Mouse (Mus musculus): Measurements from ENCODE around the gene Krtap10-4. TPM values are rescaled to one million over a fixed set of nuclear protein-coding genes. Genes with fewer than 3 reads are reported as not detected.
"Not testable (repeated sequence)": the region's sequence is repeated elsewhere in the genome, so short reads cannot be mapped to it uniquely, and the experiment has no call there.

Gene Krtap10-4
- total RNA-seq (2014; fragmentation: Nextera tagmentation) (not detected in 2 replicates), total RNA-seq (2017) (not detected in 2 replicates)

DNA sequence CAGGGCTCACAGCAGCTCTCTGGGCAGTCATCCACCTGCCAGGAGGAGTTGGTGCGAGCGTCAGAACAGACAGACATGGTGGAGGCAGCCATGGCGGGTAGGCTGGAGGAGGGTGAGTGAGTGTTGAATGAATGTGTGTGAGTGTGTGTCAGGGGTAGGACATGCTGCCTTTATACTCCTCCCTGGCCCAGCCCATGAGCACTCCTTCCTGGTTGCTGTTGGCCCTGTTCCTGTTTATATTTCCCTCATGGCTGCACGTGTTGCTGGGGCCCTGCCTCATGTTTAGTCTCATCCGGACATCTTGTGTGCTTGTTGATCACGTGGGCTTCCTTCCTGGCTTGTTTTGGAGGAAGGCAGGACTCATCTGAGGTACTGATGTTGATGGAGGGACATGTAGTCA lies at the start of gene Krtap10-4:
TSS of gene Krtap10-4 (minus strand) at position 145 of the 400 bp plus-strand sequence.
- ATAC-seq (replicated peaks; ENCODE audit: poor library complexity, severe bottlenecking), result no peak

DNA sequence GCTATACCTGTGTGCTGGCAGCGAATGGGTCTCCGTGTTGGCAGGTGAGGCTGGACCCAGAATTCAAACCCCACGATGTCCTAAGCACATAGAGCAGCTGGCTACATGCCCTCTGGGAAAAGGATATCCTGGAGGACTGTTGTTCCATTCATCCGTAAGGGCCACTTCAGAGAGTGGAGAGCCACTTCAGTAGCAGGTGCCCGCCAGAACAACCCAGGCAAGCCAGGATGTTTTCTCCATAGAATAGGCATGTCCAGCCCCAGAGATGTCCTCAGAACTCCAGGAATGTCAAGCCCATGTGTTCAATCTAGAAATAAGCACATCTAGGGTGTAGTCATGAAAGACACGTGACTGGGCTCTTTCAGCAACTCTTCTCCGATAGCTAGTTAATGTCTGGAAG lies 42.8 kb upstream of the Krtap10-4 start:
- ATAC-seq (replicated peaks; ENCODE audit: poor library complexity, severe bottlenecking), result no peak

DNA sequence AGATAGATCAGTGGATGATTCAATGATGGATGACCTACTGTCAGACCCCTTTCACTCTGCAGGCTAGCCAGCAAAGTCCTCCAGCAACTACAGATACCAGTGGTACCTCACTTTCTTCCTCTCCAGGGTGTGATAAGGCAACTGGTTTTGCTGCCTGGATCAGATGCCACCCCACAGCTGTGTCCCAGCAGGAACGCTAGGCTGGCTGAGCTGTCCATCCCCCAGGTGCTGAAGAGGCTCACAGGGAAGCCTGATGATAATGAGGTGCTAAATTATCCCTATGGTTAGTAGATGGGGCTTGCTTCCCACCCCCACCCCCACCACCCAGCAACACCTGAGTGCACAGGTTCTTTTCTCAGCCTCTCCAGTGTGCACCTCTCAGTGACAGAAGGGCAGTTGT lies 40.7 kb upstream of the Krtap10-4 start:
- no peak for ATAC-seq (replicated peaks; ENCODE audit: poor library complexity, severe bottlenecking)

DNA sequence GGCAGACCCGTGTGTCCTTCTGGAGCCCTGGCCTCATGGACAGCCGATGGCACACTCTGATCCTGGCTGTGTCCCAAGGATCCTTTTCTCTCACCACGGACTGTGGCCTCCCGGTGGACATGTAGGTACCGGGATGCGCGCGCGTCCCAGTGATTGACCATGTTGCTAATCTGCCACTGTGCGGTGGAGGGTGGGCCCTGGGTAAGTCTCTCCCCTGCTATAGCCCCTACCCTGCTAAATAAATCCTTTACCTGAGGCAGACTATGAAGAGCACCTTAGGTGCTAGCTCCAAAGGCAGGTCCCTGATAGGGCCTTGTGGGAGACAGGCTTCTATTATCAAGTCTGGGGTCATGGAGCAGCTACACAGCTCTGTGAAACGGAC lies 37.9 kb upstream of the Krtap10-4 start:
- no peak for ATAC-seq (replicated peaks; ENCODE audit: poor library complexity, severe bottlenecking)

DNA sequence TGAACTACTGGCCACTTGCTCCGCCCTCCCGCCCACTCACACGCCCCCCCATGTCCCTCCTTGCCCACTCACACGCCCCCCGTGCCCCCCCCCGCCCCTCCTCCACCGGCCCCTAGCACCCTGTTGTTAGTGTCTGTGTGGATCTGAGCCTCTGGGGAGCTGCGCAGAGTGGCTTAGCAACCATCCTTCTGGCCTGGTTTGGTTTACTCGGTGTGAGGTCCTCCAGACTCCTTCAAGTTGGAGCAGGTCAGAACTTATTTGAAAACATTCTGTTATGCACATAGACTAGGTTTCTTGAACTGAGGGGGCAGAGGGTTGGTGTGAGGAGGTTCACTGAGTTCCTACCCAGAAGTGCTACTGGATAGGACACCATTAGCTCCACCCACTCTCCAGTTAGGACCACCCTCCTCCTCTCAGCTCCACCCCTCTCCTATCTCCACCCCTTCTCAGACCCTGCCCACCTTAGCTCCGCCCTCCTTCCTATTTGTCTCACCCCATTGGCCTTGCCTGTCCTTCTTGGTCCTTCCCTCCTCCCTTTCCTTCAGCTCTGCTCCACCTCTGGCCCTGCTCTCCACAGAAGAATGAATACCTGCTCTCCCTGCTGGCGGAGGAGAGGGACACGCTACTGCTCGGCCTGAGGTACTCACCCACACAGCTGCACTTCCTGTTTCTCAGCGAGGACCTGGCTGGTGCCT lies 37.3 kb upstream of the Krtap10-4 start:
- peak; percentile 95 for ATAC-seq (replicated peaks; ENCODE audit: poor library complexity, severe bottlenecking)

DNA sequence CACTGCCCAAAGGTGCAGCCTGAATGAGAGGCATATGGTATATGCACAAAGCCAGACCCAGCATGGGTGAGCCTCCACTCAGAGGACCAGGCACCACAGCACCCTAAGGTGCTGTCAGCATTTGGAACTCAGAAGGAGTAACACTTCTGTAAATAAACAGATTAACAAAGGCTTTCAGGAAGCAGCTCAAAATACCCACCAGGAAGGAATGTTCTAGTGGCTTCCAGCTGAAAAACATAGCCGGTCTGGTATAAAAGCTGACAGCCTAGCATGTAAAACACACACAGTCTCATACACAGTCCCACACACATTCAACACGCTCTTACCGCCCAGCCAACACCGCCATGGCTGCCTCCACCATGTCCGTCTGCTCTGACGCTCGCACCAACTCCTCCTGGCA lies 34.8 kb upstream of the Krtap10-4 start, which contains the start of gene Gm3285:
TSS of gene Gm3285 (plus strand) at position 301 of the 400 bp plus-strand sequence.
- ATAC-seq (replicated peaks; ENCODE audit: poor library complexity, severe bottlenecking), result no peak

DNA sequence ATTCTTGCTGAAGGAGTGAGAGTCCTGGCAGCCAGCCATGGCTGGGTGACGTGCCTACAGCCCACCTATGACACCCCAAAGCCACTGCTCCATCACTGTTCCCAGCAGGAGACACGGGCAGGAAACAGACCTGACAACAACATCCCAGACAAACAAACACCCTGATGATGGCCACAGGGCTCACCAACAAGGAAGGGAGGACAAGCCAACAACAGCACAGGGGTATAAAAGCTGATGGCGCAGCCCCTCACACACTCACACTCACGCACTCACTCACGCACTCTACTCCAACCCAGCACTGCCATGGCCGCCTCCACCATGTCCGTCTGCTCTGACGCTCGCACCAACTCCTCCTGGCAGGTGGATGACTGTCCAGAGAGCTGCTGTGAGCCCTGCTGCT lies 25.7 kb upstream of the Krtap10-4 start, which contains the start of gene Gm10318:
TSS of gene Gm10318 (plus strand) at position 301 of the 400 bp plus-strand sequence.
- no peak for ATAC-seq (replicated peaks; ENCODE audit: poor library complexity, severe bottlenecking)

DNA sequence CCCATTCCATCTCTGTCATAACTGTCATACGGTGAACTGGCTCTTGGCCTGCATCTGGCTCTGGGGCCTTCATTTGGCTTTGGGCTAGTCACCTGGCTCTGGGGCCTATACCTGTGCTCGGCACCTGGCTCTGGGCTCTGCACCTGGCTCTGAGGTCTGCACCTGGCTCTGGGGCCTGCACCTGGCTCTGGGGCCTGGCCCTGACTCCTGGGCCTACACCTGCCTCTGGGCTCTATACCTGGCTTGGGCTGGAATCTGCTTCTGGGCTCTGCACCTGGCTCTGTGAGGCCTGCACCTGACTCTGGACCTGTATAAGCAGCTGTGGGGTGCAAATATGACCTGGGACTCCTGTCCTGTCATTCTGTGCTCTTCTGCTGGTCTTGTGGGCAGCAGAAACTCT lies 20.6 kb upstream of the Krtap10-4 start:
- no peak for ATAC-seq (replicated peaks; ENCODE audit: poor library complexity, severe bottlenecking)

DNA sequence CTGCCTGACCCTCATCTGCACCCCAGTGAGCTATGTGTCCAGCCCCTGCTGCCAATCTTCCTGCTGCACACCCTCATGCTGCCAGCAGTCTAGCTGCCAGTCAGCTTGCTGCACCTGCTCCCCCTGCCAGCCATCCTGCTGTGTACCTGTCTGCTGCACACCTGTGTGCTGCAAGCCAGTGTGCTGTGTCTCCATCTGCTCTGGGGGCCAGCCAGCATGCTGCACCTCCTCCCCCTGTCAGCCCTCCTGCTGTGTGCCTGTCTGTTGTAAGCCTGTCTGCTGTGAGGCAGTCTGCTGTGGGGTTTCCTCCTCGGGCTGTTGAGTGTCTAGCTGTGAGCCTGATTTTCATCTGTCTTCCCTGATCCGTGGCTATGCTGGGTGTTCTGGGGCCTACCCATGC lies 20.1 kb upstream of the Krtap10-4 start:
- no peak for ATAC-seq (replicated peaks; ENCODE audit: poor library complexity, severe bottlenecking)

DNA sequence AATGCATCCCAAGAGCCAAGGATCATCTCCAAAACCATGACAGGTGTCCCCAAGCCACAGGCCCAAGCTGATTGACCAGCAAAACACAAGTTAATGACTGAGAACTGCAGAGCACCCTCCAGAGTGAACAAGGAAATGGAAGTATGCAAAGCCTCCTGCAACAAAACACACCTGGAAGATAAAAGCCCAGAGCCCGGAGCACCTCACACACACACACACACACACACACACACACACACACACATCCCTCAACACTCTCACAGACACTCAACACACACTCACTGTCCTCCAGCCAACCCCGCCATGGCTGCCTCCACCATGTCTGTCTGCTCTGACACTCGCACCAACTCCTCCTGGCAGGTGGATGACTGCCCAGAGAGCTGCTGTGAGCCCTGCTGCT lies 19.6 kb upstream of the Krtap10-4 start, which contains the start of gene Gm36176:
TSS of gene Gm36176 (plus strand) at position 301 of the 400 bp plus-strand sequence.
- no peak for ATAC-seq (replicated peaks; ENCODE audit: poor library complexity, severe bottlenecking)

DNA sequence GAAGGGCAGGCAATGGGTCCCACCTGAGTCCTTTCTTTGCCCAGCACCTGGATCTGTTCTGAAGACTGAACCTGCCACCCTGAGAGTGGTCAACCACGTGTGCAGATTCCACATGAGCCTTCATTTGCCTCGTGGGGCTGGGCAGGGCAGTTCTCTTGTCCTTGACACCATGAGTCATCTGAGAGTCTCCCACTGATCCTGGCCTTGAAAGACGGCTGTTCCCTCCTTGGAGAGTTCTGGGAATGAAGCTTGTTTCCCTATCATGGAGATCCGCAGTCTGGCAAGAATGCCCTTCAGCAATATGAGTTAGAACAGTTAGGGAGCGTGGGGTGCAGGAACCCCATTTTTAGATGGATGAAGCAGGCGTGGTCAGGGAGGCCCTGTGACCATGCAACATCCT lies 12.1 kb upstream of the Krtap10-4 start:
- ATAC-seq (replicated peaks; ENCODE audit: poor library complexity, severe bottlenecking), result no peak

DNA sequence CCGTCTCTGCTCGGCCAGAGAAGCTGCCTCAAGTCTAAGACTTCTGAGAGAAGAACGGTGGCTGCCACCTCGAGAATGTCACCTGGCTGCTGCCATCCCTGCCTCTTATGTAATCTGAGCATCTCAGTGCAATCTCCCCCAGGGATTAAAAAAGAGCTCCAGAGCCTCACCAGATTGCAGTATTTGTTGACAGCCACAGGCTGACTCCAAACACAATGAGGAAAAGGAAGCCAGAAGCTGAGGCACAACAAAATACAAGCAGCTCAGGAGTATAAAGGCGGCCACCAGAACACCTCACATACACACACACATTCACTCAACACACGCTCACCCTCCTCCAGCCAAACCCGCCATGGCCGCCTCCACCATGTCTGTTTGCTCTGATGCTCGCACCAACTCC lies 8.8 kb upstream of the Krtap10-4 start, which contains the start of gene Krtap10-10:
TSS of gene Krtap10-10 (plus strand) at position 301 of the 400 bp plus-strand sequence.
- no peak for ATAC-seq (replicated peaks; ENCODE audit: poor library complexity, severe bottlenecking)

DNA sequence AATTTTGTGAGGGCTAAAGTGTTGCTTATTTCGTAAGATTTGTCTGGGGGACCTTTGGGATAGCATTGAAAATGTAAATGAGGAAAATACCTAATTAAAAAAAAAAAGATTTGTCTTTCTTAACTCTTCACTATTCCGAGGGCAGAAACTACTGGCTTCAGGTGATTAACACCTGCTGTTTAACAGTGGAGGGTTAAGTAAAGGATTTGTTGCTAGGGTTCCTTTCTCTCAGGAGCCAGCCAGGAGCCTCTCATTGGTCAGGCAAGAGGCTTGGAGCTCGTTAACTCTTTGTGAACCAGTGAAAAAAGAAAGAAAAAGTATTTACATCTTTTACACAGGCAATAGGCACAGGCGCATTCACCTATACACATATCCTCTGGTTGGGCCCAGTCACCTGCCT lies 7.7 kb downstream of the Krtap10-4 start:
- no peak for ATAC-seq (replicated peaks; ENCODE audit: poor library complexity, severe bottlenecking)

DNA sequence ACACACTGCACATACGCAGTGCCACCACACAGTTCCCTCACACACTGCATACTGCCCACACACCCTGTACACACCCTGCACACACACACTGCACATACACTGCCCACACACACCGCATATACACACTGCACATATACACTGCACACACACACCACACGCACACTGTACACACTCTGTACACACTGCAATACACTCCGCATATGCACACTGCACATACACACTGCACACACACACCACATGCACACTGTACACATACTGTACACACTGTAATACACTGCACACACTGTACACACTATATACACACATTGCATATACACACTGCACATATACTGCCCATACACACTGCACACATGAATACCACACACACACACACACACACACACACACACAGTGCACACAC lies 8.4 kb downstream of the Krtap10-4 start:
- no peak for ATAC-seq (replicated peaks; ENCODE audit: poor library complexity, severe bottlenecking)

DNA sequence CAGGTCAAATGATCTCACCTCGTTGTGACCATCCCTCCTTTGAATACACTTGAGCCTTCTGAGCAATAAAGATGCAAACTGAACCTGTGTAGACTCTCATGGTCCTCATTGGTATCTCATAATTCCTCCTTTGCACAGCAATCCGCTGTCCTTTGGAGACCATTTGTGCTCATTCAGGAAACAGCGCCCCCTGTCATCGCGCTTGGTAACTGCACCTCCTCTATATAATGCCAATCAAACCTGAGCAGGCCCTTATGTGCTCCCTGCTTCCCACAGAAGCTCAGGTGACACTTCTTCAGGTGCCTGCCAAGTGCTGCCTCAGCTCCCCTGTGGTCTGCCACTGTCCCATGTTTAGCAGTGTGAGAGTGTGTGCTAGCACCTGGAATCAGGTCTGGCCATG lies 11.4 kb downstream of the Krtap10-4 start:
- no peak; the same call in 1 of the 2 replicates for ATAC-seq (replicated peaks; ENCODE audit: poor library complexity, severe bottlenecking)

DNA sequence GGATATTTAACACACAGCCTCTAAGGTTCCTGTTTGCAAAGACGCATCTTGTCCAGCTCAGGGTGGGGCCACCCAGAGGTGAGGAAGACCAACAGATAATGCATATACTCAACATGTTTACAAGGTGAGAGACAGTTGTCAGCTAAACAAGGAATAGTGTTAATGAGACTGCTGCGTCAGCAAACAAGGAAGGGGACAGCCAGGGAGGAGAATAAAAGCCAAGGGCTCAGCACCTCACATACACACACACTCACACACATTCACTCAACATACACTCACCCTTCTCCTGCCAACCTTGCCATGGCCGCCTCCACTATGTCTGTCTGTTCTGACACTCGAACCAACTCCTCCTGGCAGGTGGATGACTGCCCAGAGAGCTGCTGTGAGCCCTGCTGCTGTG lies 12.5 kb downstream of the Krtap10-4 start, which contains the start of gene Gm2696:
TSS of gene Gm2696 (plus strand) at position 301 of the 400 bp plus-strand sequence.
- ATAC-seq (replicated peaks; ENCODE audit: poor library complexity, severe bottlenecking), result no peak

DNA sequence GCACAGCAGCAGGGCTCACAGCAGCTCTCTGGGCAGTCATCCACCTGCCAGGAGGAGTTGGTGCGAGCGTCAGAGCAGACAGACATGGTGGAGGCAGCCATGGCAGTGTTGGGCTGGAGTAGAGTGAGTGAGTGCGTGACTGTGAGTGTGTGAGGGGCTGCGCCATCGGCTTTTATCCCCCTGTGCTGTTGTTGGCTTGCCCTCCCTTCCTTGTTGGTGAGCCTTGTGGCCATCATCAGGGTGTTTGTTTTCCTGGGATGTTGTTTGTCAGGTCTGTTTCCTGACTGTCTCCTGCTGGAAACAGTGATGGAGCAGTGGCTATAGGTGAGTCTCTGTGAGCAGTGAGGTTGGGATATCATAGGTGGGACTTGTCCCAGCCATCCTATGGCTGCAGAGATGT lies 15.2 kb downstream of the Krtap10-4 start, which contains the start of gene Gm9507:
TSS of gene Gm9507 (minus strand) at position 101 of the 400 bp plus-strand sequence.
- no peak for ATAC-seq (replicated peaks; ENCODE audit: poor library complexity, severe bottlenecking)

DNA sequence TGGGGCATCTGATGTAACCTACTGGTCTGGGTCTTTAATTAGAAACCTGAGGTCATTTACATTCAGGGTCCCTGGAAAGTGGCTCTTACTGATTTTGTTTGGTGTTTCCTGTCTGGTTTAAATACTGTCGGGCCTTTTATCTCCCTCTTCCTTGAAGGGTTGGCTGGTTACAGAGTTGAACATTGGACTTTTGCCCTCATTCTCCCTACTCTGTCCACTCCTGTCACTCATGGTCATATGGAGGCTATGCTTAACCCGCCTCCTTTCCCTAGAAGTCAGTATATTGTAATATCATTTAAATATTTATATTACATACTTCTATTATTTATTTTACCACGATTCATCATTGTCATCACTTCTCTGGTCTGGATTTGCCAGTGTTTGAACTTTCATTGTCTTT lies 22.8 kb downstream of the Krtap10-4 start:
- ATAC-seq (replicated peaks; ENCODE audit: poor library complexity, severe bottlenecking), result no peak

DNA sequence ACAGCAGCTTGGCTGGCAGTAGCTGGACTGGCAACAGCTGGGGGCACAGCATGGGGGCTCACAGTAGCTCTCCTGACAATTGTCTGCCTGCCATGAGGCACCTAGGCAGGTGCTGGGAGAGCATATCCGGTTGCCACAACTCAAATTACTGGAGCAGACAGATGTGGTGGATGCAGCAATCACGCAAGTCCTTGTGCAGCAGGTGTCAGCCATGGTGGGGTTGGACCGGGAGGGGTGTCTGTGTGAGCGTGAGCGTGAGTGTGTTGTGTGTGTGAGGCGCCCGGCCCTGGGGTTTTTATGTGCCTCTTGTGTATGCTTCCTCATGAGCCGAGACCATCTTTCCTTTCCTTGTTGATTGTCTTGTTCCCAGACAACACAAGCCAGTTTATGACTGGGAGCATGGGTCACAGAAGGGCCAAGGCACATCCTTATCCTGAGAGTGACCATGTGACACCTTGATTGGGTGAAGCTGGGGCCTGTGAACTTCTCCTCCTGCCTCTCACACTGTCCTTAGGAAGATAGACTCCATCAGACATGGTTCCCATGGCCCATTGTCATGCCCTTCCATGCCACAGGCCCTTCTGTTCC lies 27.9 kb downstream of the Krtap10-4 start, which contains the start of gene Gm19668:
TSS of gene Gm19668 (minus strand) at position 213 of the 588 bp plus-strand sequence.
- ATAC-seq (replicated peaks; ENCODE audit: poor library complexity, severe bottlenecking), result no peak

DNA sequence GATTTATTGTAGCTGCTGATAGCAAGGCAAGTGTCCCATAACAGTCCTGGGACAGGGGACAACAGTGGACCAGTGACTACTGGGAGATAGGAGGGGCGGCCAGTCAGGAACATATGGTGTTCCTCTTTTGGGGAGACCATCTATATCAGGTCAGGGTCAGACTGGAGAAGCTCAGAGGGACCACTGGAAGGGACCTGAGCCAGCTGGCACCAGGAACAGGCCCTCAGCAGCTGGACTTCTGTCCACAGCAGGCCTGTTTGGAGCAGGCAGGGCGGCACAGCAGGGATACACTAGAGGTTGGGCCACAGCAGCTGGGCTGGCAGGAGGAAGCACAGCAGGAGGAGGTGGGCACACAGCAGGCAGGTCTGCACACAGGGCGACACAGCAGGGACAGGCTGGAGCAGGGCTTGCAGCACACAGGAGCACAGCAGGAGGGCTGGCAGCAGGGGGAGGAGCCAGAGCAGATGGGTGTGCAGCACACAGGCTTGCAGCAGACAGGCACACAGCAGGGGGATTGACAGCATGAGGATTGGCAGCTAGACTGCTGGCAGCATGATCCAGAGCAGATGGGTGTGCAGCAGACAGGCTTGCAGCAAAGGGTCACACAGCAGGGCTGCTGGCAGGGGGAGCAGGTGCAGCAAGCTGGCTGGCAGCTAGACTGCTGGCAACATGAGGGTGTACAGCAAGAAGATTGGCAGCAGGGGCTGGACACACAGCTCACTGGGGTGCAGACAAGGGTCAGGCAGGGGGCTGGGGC lies 28.6 kb downstream of the Krtap10-4 start:
- not testable (repeated sequence) for ATAC-seq (replicated peaks; ENCODE audit: poor library complexity, severe bottlenecking)

DNA sequence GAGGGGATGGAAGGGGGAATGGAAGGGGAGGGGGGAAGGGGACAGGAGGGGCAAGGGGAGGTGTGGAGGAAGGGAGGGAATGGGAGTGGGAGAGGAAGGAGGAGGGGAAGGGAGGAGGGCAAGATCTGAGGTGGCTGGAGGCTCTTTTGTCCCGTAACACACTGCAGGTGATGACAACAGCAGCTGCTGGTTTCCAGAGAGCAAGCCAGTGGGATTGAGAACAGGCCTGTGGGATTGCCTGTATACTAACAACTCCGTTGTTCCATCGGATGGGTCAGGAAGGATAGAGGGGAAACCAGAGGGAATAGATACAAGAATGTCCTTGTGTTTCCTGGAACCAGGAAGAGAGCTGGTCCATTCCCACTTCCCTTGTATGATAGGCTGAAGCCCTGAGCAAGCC lies 29.2 kb downstream of the Krtap10-4 start:
- ATAC-seq (replicated peaks; ENCODE audit: poor library complexity, severe bottlenecking), result no peak
